Mouse (Mus musculus) kidney, adult 10 weeks (tissue): Measurements from ENCODE around the gene Gpr84. TPM values are rescaled to one million over a fixed set of nuclear protein-coding genes. Genes with fewer than 3 reads are reported as not detected.

Experiments used
- polyA plus RNA-seq: library from polyadenylated mRNA; stranded (reverse); fragments of 350-450 nt; fragmentation: Illumina TruSeq; extraction: RNeasy Lipid Tissue Mini Kit (QIAGEN cat#74804); gene quantifications from one replicate; pipeline ENCODE4 v1.2.3, GENCODE M21; 2014; ENCODE audit warnings: low read depth, low replicate concordance

Gene Gpr84
- not detected for polyA plus RNA-seq

DNA sequence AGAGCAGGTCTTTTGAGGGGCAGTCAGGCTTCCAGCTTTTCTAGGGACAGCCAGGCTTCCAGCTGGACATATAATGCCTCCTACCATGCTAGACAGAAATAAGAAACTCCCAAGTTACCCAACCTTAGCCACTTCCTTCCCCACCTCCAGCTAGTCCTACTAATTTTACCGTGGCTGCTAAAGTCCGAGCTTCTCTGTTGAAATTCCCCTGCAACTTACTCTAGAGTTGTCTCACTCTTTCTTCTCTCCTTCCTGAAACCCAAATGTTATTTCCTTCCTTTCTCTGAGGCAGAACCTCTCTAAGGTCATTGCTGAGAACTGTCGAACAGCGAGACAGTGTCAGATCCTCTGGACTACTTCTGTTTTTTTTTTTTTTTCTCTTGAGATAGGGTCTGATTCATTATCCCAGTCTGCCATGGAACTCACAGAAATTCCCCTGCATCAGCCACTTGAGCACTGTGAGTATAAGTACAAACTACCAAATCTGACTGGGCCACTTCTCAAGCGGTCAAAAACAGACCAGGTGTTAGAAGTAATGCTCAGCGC lies at the start of gene Gpr84:
Gene Gpr84, minus strand, starts transcription at position 248 of the 546 bp plus-strand sequence.

DNA sequence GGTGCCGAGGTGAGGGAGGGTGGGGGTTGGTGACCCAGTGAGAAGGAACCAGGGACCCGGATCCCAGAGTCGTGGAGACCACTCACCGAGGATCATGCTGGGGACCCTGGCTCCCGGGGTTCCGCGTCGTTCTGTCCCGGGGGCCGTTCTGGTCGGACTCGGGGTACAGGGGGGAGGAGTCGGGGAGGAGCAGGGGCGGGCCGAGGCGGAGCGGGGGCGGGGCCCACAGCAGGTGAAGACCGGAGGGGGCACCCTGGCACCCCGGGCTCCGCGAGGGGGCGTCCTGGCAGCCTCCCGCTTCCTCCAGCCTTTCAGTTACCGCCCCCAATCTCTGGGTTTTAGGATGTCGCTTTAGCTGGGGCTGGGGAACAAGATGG lies 29.5 kb upstream of the Gpr84 start, which contains the start of gene Zfp385a:
Gene Zfp385a, minus strand, starts transcription at position 133 of the 377 bp plus-strand sequence.

DNA sequence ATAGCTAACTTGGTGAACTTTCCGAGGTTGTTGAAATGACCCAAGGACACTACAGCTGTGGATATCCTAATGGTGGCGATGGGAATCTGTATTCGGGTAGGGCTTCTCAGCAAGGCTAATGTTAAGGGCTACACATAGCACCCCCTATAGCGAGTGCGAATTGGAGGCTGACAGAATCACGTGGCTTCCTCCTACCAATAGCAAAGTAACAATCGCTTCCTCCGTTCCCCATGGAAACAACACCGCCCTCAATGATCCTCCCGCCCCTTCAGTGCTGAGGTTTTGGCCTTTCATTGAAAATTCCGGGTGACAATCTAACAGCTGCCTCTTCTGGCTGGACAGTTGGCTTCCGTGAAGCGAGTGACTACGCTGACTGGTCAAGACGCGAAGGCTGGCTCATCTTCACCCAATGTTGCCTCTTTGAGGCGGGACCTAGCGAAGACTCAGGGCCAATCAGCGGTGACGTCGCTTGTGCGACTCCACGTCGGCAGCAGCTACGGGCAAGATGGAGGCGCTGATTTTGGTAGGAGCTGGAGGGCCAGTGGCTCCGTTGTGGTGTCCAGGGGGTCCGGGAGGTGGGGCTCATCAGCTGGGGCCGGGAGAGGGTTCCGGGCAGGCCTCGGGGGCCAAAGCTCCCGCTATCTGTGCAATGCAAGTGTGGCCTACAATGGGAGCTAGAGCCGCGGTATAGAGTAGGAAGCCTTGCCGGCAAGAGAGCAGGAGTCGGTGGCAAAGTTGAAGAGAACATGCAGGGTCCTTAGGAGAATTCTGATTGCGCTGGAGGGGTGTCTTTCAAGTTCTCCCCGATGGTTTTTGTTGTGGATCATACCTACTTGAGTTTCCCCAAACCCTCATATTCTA lies 37.8 kb downstream of the Gpr84 start, which contains the start of gene Copz1:
Gene Copz1, plus strand, starts transcription at position 296 of the 861 bp plus-strand sequence.

Other genes with a start within 250 kb of the Gpr84 start
- 12.2 TPM for gene Smug1, start 143.5 kb downstream of the Gpr84 start, polyA plus RNA-seq
- gene Cbx5, start 70.8 kb downstream of the Gpr84 start, polyA plus RNA-seq: 113 TPM
- 258 TPM for gene Hnrnpa1, start 70.2 kb downstream of the Gpr84 start, polyA plus RNA-seq
- not detected for gene Nfe2, start 52.2 kb downstream of the Gpr84 start, polyA plus RNA-seq
- gene Copz1, start 37.9 kb downstream of the Gpr84 start, polyA plus RNA-seq: 90.8 TPM
- not detected for gene Zfp385a, start 29.5 kb upstream of the Gpr84 start, polyA plus RNA-seq
- gene Itga5, start 56.2 kb upstream of the Gpr84 start, polyA plus RNA-seq: 0.12 TPM
- gene Gtsf1, start 119.9 kb upstream of the Gpr84 start, polyA plus RNA-seq: not detected
- not detected for gene Gtsf2, start 137.9 kb upstream of the Gpr84 start, polyA plus RNA-seq
- gene Nckap1l, start 143.2 kb upstream of the Gpr84 start, polyA plus RNA-seq: 1.8 TPM
- 0.20 TPM for gene Pde1b, start 192.4 kb upstream of the Gpr84 start, polyA plus RNA-seq
- gene Ppp1r1a, start 227.4 kb upstream of the Gpr84 start, polyA plus RNA-seq: 48.2 TPM